Mouse (Mus musculus) E14TG2a.4 (cell line): ENCODE results near the gene Dnajc6.

Experiments used
- CTCF ChIP-seq: conservative IDR thresholded peaks from 2 replicates; pipeline ENCODE4 v1.5.1; 2014; ENCODE audit warnings: low read length
- POU5F1 ChIP-seq: IDR thresholded peaks from 2 replicates; pipeline ENCODE4 v1.6.1; 2014; ENCODE audit warnings: low read length, borderline replicate concordance

- TF ChIP-seq CTCF, result no peak
- no peak for TF ChIP-seq POU5F1
Observed at GRCm38 (mm10) chr4:101578720-101579119, 82.3 kb downstream of the Dnajc6 start.
